ENCODE assay signal across 8 mouse cellular contexts in the genomic region with DNA sequence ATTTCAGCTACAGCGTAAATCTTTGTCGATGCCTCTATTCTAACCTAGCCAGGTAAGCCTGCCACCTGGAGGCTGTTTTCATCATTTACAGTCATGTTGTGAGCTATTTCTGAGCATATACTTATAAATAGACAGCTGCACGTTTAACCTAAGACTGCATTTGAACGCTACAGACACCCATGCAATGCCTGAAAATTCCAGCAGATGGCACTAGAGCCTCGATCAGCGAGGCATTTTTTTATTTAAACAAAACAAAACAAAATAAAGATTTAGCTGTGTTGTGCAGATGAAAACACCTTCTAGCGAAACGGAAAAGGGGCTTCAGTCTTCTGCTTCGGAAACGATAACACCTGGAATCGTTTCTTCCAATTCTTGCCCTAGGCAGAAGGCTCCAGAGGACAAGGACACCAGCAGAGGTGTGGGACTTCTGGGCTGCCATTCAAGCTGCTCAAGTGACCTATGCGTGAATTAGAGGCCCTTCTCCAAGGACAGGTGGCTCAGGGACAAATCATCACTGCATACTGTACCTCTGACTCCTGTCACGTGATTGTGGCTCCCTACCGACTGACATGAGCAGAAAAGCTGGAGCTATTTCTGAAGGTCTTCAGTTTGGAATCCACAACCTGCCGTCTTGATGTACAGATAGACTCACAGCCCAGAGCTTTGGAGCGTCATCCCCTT. TPM values are rescaled to one million over a fixed set of nuclear protein-coding genes. Genes with fewer than 3 reads are reported as not detected.
A peak's percentile ranks its signal among the peaks of the same experiment; 100 is the strongest.
DNase-seq lines count a peak whose midpoint lies in the region; ATAC-seq and TF ChIP-seq lines count a peak whose summit lies in the region.

No protein-coding gene starts in this region.

- H3K27me3 ChIP-seq in heart, embryonic 11.5 days (ENCODE audit: control insufficient read depth, insufficient read depth, low read length), result no peaks in the 10 kb centered on the region
- no peaks in the 10 kb centered on the region for H3K27me3 ChIP-seq in limb, embryonic 14.5 days (ENCODE audit: control insufficient read depth, insufficient read depth, low read length)
- H3K27me3 ChIP-seq in midbrain, postnatal 0 days (ENCODE audit: insufficient read depth, low read length), result no peaks in the 10 kb centered on the region

- no peak for TF ChIP-seq POLR2A in limb, embryonic 14.5 days (IDR thresholded peaks at IDR 0.05; ENCODE audit: borderline replicate concordance, extremely low read depth, insufficient read depth, insufficient read length)

- H3K9ac ChIP-seq in heart, embryonic 11.5 days (ENCODE audit: low read depth, low read length), result peak overlapping the region; percentile 58; the same call in 1 of the 2 replicates
- no peak overlapping the region for H3K9ac ChIP-seq in limb, embryonic 14.5 days (ENCODE audit: low read depth, low read length, severe bottlenecking)
- 0 out of 2 replicates have a peak overlapping the region, but pooled peaks have one; percentile 36 for H3K9ac ChIP-seq in midbrain, postnatal 0 days (replicated peaks; ENCODE audit: low read length, poor library complexity, severe bottlenecking)

- no peak overlapping the region for H3K4me3 ChIP-seq in heart, embryonic 11.5 days (ENCODE audit: low read depth, low read length)
- H3K4me3 ChIP-seq in limb, embryonic 14.5 days (replicated peaks; ENCODE audit: low read length), result no peak overlapping the region
- no peak overlapping the region for H3K4me3 ChIP-seq in midbrain, postnatal 0 days (ENCODE audit: low read depth, low read length)

- peak overlapping the region; percentile 56 for H3K4me2 ChIP-seq in heart, embryonic 11.5 days
- H3K4me2 ChIP-seq in limb, embryonic 14.5 days (replicated peaks; ENCODE audit: low read depth, low read length, severe bottlenecking), result no peak overlapping the region
- H3K4me2 ChIP-seq in midbrain, postnatal 0 days (ENCODE audit: low read depth, low read length, poor library complexity, severe bottlenecking), result peak overlapping the region; percentile 39

- TF ChIP-seq CTCF in midbrain, postnatal 0 days (IDR thresholded peaks at IDR 0.05), result peak; percentile 98

- H3K36me3 ChIP-seq in heart, embryonic 11.5 days (ENCODE audit: control insufficient read depth, insufficient read depth, low read length), result no peaks in the 10 kb centered on the region
- H3K36me3 ChIP-seq in limb, embryonic 14.5 days (ENCODE audit: control insufficient read depth, insufficient read depth, low read length), result no peaks in the 10 kb centered on the region
- H3K36me3 ChIP-seq in midbrain, postnatal 0 days (ENCODE audit: insufficient read depth, low read length), result no peaks in the 10 kb centered on the region

- peaks cover 55% of the 10 kb centered on the region for H3K4me1 ChIP-seq in heart, embryonic 11.5 days (ENCODE audit: control insufficient read depth, insufficient read depth, low read length)
- no peaks in the 10 kb centered on the region for H3K4me1 ChIP-seq in limb, embryonic 14.5 days (ENCODE audit: control insufficient read depth, insufficient read depth, low read length)
- H3K4me1 ChIP-seq in midbrain, postnatal 0 days (ENCODE audit: insufficient read depth, low read length), result no peaks in the 10 kb centered on the region

- peak overlapping the region; percentile 95 for H3K27ac ChIP-seq in heart, embryonic 11.5 days (ENCODE audit: low read depth, low read length)
- H3K27ac ChIP-seq in limb, embryonic 14.5 days (replicated peaks; ENCODE audit: low read depth, low read length), result no peak overlapping the region
- no peak overlapping the region; the same call in 1 of the 2 replicates for H3K27ac ChIP-seq in midbrain, postnatal 0 days (ENCODE audit: low read depth, low read length)

- ATAC-seq in heart, embryonic 11.5 days (replicated peaks; ENCODE audit: insufficient number of reproducible peaks, low FRiP score, low TSS enrichment), result 0 out of 2 replicates have a peak, but pooled peaks have one; percentile 20
- no peak for ATAC-seq in limb, embryonic 14.5 days (ENCODE audit: low FRiP score, low read depth)
- ATAC-seq in midbrain, postnatal 0 days (ENCODE audit: low FRiP score), result peak; percentile 76; the same call in 1 of the 2 replicates

- DNase-seq in B cell, adult 2 months, result peak; percentile 77
- peak; percentile 85 for DNase-seq in adrenal gland, postnatal 10 days
- peak; percentile 67 for DNase-seq in embryo, embryonic 9.5 days (ENCODE audit: extremely low spot score)
- peak; percentile 65 for DNase-seq in kidney, adult 9 months
- peak; percentile 56 for DNase-seq in limb, embryonic 14.5 days (ENCODE audit: low spot score)
- DNase-seq in midbrain, postnatal 0 days (ENCODE audit: low spot score), result peak; percentile 85
- peak; percentile 31 to 66 for DNase-seq in spleen, postnatal 14 days (ENCODE audit: low spot score in 2 of 2)

- 12% methylated on average over 16 of the region's 16 CpGs for WGBS in heart, embryonic 11.5 days (ENCODE audit: insufficient replicate concordance)
- 31% methylated on average over 16 of the region's 16 CpGs for WGBS in limb, embryonic 14.5 days
- WGBS in midbrain, postnatal 0 days, result 25% methylated on average over 16 of the region's 16 CpGs

- H3K9me3 ChIP-seq in heart, embryonic 11.5 days (replicated peaks; ENCODE audit: control insufficient read depth, low read length), result no peaks in the 10 kb centered on the region
- no peaks in the 10 kb centered on the region for H3K9me3 ChIP-seq in limb, embryonic 14.5 days (ENCODE audit: control insufficient read depth, low read length)
- no peaks in the 10 kb centered on the region for H3K9me3 ChIP-seq in midbrain, postnatal 0 days (ENCODE audit: low read length)

RNA-seq across cellular contexts. Expression of gene Defb30, which starts 17.0 kb away (rescaled TPM):
- total RNA-seq in adrenal gland, postnatal 10 days (2021), result not detected
- not detected in 2 replicates for polyA plus RNA-seq in heart, embryonic 11.5 days (2014; fragmentation: Nextera tagmentation; extraction: Ambion mirVana)
- polyA plus RNA-seq in limb, embryonic 14.5 days (2012; rRNA removed), result not detected in 2 replicates
- not detected in 2 replicates for polyA plus RNA-seq in limb, embryonic 14.5 days (2014; fragmentation: Nextera tagmentation; extraction: Ambion mirVana)
- total RNA-seq in midbrain, postnatal 0 days (2014; rRNA removed), result not detected in 2 replicates
- not detected in 2 replicates for polyA plus RNA-seq in midbrain, postnatal 0 days (2015; fragmentation: Nextera tagmentation; extraction: Ambion mirVana)

RNA-seq across cellular contexts. Expression of gene Defb42, which starts 20.0 kb away (rescaled TPM):
- 1 to 10 TPM; 1.9 to 3.9 TPM for total RNA-seq in adrenal gland, postnatal 10 days (2021)
- polyA plus RNA-seq in heart, embryonic 11.5 days (2014; fragmentation: Nextera tagmentation; extraction: Ambion mirVana), result 4.5 and 6.8 TPM in 2 replicates
- 0.09 and 0.23 TPM in 2 replicates for polyA plus RNA-seq in limb, embryonic 14.5 days (2012; rRNA removed)
- not detected in 2 replicates for polyA plus RNA-seq in limb, embryonic 14.5 days (2014; fragmentation: Nextera tagmentation; extraction: Ambion mirVana)
- 0.49 TPM in 1 of 2 replicates, not detected in the other for total RNA-seq in midbrain, postnatal 0 days (2014; rRNA removed)
- 0.11 TPM in 1 of 2 replicates, not detected in the other for polyA plus RNA-seq in midbrain, postnatal 0 days (2015; fragmentation: Nextera tagmentation; extraction: Ambion mirVana)

RNA-seq across cellular contexts. Expression of gene Defb43, which starts 55.2 kb away (rescaled TPM):
- total RNA-seq in adrenal gland, postnatal 10 days (2021), result not detected
- not detected in 2 replicates for polyA plus RNA-seq in heart, embryonic 11.5 days (2014; fragmentation: Nextera tagmentation; extraction: Ambion mirVana)
- polyA plus RNA-seq in limb, embryonic 14.5 days (2012; rRNA removed), result not detected in 2 replicates
- polyA plus RNA-seq in limb, embryonic 14.5 days (2014; fragmentation: Nextera tagmentation; extraction: Ambion mirVana), result not detected in 2 replicates
- not detected in 2 replicates for total RNA-seq in midbrain, postnatal 0 days (2014; rRNA removed)
- polyA plus RNA-seq in midbrain, postnatal 0 days (2015; fragmentation: Nextera tagmentation; extraction: Ambion mirVana), result not detected in 2 replicates
